Mouse (Mus musculus): ENCODE measurements at regions not wholly inside any gene's neighbourhood (a gene's known extent, or its start where the extent isn't known, plus 50 kb on each side); places are given as distances from the start of the nearest gene placed in this dataset.

DNA sequence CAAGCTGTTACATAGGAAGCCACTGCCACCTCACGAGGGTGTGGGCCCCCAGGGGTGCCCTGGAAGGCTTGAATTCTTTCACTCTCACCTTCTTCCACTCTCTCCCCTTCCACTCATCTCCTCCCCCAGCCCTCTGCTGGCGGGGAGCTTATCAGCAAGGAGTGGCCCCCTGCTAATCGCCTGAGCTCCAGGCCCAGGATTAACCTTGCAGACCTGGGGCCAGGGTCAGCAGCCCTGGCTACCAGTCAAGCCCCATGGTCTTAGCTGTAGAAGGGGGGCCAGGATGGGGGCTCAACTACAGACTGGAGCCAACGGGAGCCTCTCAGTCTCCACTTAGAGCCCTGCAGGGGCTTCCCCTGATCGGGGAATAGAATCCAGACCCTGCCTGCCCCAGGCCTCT lies 75.8 kb upstream of the Larp1 start:
- no peak for TF ChIP-seq CTCF (IDR thresholded peaks at IDR 0.05; ENCODE audit: borderline replicate concordance, insufficient read depth, low read length)
- no peak for TF ChIP-seq POLR2A (IDR thresholded peaks at IDR 0.05; ENCODE audit: low read depth, low read length)

All from embryonic fibroblast, embryonic 13.5 days (primary cell).